Mouse (Mus musculus) left cerebral cortex, adult 18-20 months (tissue): ENCODE results near the gene Gm11077. TPM values are rescaled to one million over a fixed set of nuclear protein-coding genes. Genes with fewer than 3 reads are reported as not detected.
A peak's percentile ranks its signal among the peaks of the same experiment; 100 is the strongest.

Experiments used
- DNase-seq, 2 experiments: peaks; one replicate each; pipeline ENCODE4 v3.0.0; 2021 to 2022; ENCODE audit warnings: low spot score in 2 of 2, mixed read lengths in 1 of 2
- long read RNA-seq, 2 experiments: library from polyadenylated mRNA; stranded (forward); transcript quantifications; one replicate each; pipeline ENCODE4 v2.0.0; 2021
- total RNA-seq, 2 experiments: library from RNA; stranded (reverse); gene quantifications; 2 replicates each; pipeline ENCODE4 v1.2.3; 2021

Gm11077 gene
- total RNA-seq, result not detected
- long read RNA-seq, experiment 1, result 0 reads
- long read RNA-seq, experiment 2, result 0 reads

DNA sequence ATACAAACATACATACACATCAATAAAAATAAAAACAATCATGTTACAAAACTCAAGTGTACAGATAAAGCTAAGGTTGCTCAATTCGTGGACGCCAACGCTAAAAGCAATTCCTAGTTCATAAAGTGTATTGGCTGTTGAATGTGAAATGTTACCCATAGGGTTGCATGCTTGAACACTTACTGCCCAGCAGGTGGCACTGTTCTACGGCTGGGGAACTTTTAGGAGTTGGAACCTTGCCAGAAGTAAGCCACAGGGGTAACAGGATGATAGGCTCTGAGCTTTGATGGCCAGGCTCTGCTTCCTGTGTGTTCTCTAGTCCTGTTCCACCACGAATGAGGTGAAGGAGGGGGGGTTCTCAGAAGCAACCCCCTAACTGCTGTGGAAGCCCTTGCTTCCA lies at the start of gene Gm11077:
Gm11077 (plus strand) TSS at position 13 of the 400 bp plus-strand sequence.
- no peak for DNase-seq

DNA sequence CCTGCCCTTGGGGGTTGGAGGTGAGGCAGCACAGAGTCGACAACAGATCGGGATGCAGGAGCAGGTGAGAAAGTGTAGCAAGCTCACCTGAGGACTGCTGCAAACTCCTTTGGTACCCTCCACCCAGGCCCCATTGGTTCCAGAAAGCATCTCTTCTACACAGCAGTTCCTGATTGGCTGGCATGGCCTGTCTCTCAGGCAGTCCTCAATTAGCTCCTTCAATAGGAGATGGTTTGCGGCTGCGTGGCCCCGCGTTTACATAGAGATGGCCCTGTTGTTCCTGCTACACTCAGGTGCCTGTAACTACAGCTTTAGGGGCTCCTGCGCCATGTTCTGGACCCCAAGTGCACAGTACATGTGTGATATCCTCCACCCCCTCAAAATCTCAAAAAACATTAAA lies 48.4 kb upstream of the Gm11077 start:
- DNase-seq, result no peak

DNA sequence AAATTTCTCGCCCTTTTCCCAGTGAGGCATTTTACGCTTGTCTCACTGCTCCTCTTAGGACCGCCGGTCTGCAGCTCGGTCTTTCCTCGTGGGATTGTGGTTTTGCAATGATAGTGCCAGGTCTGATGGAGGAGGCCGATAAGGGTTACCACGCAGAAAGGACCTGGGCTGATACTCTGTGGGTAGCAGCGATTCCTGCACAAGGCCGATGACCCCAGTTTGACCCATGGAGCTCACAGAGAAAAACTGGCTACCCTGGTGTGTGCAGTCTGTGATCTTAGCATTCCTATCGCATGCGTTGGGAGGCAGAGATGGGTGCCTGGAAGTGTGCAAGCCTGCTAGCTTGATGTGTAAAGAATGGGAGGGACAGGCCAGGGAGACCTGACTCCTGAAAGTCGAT lies 46.3 kb upstream of the Gm11077 start:
- no peak for DNase-seq

- no peak for DNase-seq
Measured at GRCm38 (mm10) chr6:140684403-140684802, 44.7 kb upstream of the Gm11077 start.

GRCm38 (mm10) chr6:140689617-140690404 lies 39.3 kb upstream of the Gm11077 start:
- DNase-seq, result no peak

DNA sequence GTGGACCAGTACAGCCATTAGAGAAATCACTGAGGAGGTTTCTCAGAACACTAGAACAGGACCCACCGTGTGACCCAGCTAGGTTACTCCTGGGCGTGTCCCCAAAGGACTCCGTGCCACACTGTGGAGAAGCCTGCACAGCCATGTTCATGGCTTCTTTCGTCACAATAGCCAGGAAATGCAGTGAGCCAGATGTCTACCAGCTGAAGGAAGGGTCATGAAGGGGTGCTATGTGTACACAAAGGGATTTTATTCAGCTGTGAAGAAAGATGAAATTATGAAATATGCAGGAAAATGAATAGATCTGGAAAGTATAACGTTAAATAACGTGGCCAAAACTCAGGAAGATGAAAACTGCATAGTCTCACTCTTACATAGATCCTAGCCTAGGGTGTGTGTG lies 36.9 kb upstream of the Gm11077 start:
- DNase-seq, result no peak

DNA sequence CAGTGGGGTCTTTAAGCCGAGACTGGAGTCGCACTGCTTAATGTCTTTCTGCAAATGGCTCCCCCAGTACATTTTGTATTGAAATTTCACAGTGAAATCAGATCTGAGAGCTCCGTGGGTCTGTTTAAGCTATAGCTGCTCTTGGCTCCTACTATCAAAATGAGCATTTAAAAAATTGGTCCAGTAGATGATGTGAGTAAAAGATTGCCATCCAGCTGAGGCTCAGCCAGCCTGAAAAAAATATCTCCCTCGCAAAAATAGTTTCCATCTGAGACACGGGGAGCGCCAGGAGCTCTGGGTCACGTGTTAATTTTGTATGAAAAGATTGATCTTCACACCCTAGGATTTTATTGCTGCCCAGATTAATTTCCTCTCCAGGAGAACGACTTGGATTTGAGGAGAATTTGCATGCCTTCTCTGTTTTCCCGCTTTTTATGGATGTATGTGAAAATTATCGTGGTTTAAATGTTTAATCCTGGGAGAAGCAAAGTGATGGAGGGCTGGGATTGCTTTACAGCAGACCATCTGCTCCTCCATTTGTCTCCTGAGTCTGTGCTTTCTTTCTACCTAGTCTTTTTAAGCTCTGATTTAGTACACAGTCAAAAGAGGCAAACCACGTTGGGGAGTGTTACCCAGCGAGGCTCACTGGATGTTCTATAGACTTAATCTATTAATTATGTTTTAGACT lies 32.7 kb upstream of the Gm11077 start:
- DNase-seq, result no peak

DNA sequence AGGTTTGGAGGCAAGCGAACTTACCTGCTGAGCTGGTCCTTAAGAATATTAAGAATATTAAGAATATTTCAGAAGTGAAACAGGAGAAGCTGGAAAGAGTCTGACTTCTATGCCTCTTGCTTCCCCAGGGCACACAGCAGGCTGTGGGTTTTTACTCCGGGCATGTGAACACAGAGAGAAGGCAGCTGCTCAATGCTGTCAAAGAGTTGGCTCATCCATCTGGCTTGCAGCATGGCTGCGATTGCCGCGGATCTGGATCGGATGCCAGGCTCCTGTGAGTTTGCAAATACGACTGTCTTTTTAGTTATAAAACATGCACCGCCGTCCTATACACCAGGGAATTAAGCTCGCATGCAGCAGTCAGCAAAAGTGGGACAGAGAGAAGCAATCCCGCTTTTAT lies 31.1 kb upstream of the Gm11077 start:
- peak; percentile 26 to 29 for DNase-seq

- no peak for DNase-seq
Measured at GRCm38 (mm10) chr6:140698596-140698995, 30.5 kb upstream of the Gm11077 start.

- DNase-seq, result no peak
Measured at GRCm38 (mm10) chr6:140701259-140701658, 27.8 kb upstream of the Gm11077 start.

DNA sequence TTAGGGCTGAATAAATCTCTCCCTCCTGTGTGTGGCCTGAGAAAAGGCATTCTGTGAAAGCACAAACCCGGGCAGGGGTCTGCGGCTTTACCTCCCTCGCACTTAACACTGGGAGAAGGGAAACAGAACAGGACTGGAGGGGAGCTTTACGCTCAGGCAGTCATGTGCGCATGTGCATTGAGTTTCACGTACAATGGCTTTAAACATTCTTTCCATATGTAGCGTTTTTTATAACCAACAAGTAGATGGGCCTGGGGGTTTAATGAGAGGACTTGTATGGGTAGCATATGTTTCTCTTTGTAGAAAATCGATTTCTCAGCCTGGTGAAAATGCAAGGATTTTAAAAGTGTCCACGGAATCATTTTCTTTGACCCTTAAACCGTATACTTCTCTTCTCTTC lies 24.0 kb upstream of the Gm11077 start:
- DNase-seq, result no peak

- no peak for DNase-seq
Measured at GRCm38 (mm10) chr6:140706056-140706455, 23.0 kb upstream of the Gm11077 start.

DNA sequence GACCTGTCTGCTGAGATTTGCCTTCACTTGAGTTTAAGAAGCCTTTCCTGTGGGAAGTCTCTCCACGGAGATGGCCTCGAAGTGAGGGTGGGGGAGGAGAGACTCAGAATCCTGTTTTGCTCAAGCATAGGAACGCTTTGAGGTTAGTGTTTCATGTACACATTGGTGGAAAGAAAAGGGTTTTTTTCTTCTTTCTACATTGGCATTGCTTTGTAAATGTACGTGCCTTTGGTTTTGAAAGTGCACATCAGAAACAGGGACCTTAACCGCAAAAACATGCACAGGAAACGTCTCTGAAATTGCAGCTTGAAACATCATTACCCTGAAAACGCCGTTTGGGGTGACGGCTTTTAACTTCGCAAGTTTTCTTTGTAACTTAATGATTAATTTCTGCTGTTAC lies 21.0 kb upstream of the Gm11077 start:
- DNase-seq, result no peak

GRCm38 (mm10) chr6:140709415-140710107 lies 19.5 kb upstream of the Gm11077 start:
- no peak for DNase-seq

DNA sequence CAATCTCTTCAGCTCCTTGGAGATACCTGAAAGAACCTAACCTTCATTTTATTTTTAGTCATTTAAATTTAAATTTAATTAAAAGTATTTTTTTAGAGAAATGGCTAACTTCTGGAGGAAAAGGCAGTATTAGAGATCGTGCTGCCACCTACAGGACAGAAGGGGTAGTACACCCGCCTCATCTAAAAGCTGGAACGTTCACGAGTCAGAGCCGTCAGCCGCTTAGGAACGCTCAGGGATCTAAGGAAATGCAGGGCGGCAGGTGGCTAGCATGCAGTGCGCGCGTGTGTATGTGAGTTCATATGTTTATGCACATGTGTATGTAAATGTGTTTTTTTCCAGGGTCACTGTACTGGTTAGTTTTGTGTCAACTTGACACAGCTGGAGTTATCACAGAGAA lies 16.3 kb upstream of the Gm11077 start:
- DNase-seq, result peak; percentile 69 to 73

DNA sequence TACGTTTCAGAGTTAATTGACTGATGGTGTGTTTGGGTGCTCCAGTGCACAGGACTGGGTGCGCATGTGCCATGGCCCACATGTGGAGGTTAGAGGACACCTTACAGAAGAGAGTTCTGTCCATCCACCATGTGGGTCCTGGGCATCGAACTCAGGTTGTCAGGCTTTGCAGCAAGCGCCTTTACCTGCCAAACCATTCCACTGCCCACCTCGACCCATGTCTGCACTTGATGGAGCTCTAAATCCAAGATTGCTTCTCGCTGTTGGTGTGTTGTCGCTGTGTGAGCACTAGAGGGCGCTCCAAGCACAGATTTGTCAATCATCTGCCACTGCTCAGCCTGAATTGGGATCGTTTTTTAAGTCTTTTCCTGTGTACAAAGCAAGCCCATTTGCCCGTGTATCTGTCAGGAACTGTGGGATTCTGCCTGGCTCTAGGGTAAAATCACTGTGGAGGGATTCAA lies 14.1 kb upstream of the Gm11077 start:
- peak; percentile 73 to 82 for DNase-seq

DNA sequence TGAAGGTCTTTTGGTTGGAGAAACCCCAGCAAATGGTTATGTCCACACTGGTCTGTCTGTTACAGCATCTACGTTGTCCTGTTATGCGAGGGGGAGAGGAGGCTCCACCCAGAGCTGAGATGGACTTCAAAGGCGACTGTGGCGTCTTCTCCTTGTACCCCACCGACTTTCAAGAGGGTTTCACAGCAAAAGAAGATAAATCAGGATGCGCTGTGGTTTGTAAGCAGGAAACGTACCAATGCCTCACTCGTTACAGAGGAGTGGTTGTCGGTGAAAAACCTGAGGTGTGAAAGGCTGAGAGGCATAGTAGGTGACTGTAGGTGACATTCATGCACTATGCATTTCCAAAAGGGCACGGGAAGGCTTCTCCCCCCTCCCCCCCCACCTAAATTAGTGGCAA lies 7.0 kb upstream of the Gm11077 start:
- DNase-seq, result no peak

GRCm38 (mm10) chr6:140730669-140731401 lies 1.8 kb downstream of the Gm11077 start:
- no peak for DNase-seq

DNA sequence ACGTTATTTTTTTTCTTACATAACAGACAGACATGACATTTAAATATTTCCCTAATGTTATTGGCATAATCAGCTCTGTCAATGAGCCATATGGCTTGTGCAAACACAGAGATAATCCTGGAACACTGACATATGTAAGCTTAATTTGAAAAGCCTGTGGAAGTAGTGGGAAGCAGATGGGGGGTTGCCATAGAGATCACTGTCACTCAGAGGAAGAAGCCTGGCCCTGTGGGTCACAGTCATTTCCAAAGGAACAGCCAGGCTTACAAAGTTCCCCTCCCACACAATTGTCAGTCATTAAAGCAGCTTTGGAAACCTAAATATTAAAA lies 2.3 kb downstream of the Gm11077 start:
- peak in 1 of 2 experiments; percentile 15 for DNase-seq

GRCm38 (mm10) chr6:140732971-140733640 lies 4.0 kb downstream of the Gm11077 start:
- no peak for DNase-seq

DNA sequence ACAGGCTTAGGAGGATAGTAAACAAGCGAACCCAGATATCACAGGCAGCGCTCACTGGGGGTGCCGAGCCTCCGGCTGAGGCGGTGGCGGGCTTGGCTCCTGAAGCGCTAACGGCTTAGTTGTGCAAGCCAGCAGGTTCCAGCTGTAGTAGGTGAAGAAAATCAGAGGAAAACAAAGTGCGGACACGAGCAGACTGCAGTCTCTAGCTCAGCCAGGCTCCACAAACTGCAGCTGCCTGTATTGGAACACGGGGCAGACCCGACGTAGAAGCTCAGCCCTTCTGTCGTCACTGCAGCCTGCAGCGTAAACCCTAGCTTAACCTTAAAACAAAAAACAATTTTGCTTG lies 4.5 kb downstream of the Gm11077 start:
- peak; percentile 10 to 16 for DNase-seq
